Mouse (Mus musculus) neural tube, embryonic 11.5 days (tissue): ENCODE results near the gene Them4. TPM values are rescaled to one million over a fixed set of nuclear protein-coding genes. Genes with fewer than 3 reads are reported as not detected.

Experiments used
- ATAC-seq: fragments of 200-750 bp; cut with Nextera tagmentation; 2 replicates; pipeline ENCODE4 v1.8.0; 2017; ENCODE audit warnings: moderate number of reproducible peaks, mild to moderate bottlenecking, moderate TSS enrichment, moderate library complexity; ENCODE audit not compliant: insufficient read depth, low FRiP score, low TSS enrichment
- DNase-seq: peaks from one replicate; pipeline ENCODE4 v3.0.0-alpha.2; 2015; ENCODE audit warnings: low spot score
- H3K27ac ChIP-seq: fragments of 300-500 bp; sonication (generic); 2 replicates; pipeline ENCODE4 v1.5.1; 2014; ENCODE audit warnings: low read depth, mild to moderate bottlenecking, low read length
- H3K27me3 ChIP-seq: fragments of 300-500 bp; sonication (generic); 2 replicates; pipeline ENCODE4 v1.6.1; 2014; ENCODE audit warnings: mild to moderate bottlenecking, low read length, mixed read lengths; ENCODE audit not compliant: control insufficient read depth, insufficient read depth
- H3K36me3 ChIP-seq: fragments of 300-500 bp; sonication (generic); 2 replicates; pipeline ENCODE4 v1.6.1; 2014; ENCODE audit warnings: mild to moderate bottlenecking, low read length, moderate library complexity, mixed read lengths; ENCODE audit not compliant: control insufficient read depth, insufficient read depth
- H3K4me1 ChIP-seq: fragments of 300-500 bp; sonication (generic); 2 replicates; pipeline ENCODE4 v1.6.1; 2014; ENCODE audit warnings: low read length, mixed read lengths; ENCODE audit not compliant: control insufficient read depth, insufficient read depth
- H3K4me2 ChIP-seq: fragments of 300-500 bp; sonication (generic); 2 replicates; pipeline ENCODE4 v1.6.1; 2014; ENCODE audit warnings: low read depth, mild to moderate bottlenecking, moderate library complexity
- H3K4me3 ChIP-seq: fragments of 300-500 bp; sonication (generic); 2 replicates; pipeline ENCODE4 v1.5.1; 2014; ENCODE audit warnings: low read depth, low read length
- H3K9ac ChIP-seq: fragments of 300-500 bp; sonication (generic); 2 replicates; pipeline ENCODE4 v1.6.1; 2014; ENCODE audit warnings: mild to moderate bottlenecking, low read length
- H3K9me3 ChIP-seq: fragments of 300-500 bp; sonication (generic); 2 replicates; pipeline ENCODE4 v1.6.1; 2016; ENCODE audit warnings: low read length; ENCODE audit not compliant: control insufficient read depth
- WGBS: fragments of 180-500 bp; shearing (Covaris S2); extraction: QIAGEN DNeasy Blood & Tissue Kit; methylation state at CpG from one replicate; pipeline ENCODE4 v1.1.7; 2014; 5-methylcytosine and 5-hydroxymethylcytosine counted together
- polyA plus RNA-seq: library from polyadenylated mRNA; unstranded; fragments of >200 nt; fragmentation: Nextera tagmentation; extraction: Ambion mirVana; gene quantifications from 2 replicates; pipeline ENCODE4 v1.2.1, GENCODE M21; 2014

The Them4 gene
- polyA plus RNA-seq, 1 experiment from 2014 or later, result 14.8 TPM

DNA sequence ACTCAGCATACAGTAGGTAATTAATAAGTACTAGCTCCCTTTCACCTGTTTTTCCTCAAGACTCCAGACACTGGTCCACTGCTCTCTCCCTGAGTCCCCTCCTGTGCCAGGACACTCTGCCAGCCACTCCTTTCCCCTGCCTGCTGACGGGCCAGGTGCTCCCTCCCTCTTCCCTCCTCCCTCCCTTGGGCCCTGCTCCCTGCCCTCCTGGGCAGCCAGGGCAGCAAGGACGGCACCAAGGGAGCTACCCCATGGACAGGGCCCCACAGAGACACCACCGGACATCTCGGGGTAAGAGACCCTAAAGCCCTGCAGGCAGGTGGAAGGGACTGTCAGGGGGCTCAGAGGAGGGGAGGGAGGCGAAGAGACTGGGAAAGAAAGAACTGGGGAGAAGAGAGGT lies 62.8 kb downstream of the Them4 start, which contains the start of gene Rorc:
Gene Rorc (plus strand): TSS at position 154 of the 400 bp plus-strand sequence.
- no peak within 1 kb of the TSS for H3K27ac ChIP-seq
- H3K36me3 ChIP-seq, result no peaks in the 10 kb centered on the region
- H3K9me3 ChIP-seq, result no peaks in the 10 kb centered on the region
- H3K27me3 ChIP-seq, result no peaks in the 10 kb centered on the region
- no peak within 1 kb of the TSS for H3K4me3 ChIP-seq
- 14% methylated on average over 5 of the region's 5 CpGs for WGBS
- H3K4me1 ChIP-seq, result peaks cover 5% of the 10 kb centered on the region
- H3K9ac ChIP-seq, result peak within 1 kb of the TSS; percentile 6; the same call in 1 of the 2 replicates
- no peak for DNase-seq
- no peak for ATAC-seq
- H3K4me2 ChIP-seq, result peak within 1 kb of the TSS; percentile 16; the same call in 1 of the 2 replicates

- H3K27ac ChIP-seq, result no peak overlapping the region
- DNase-seq (no peak), ATAC-seq (peak; percentile 13; the same call in 1 of the 2 replicates)
- H3K4me2 ChIP-seq, result peak overlapping the region; percentile 16; the same call in 1 of the 2 replicates
- H3K4me1 ChIP-seq, result peaks cover 5% of the 10 kb centered on the region
- WGBS, result 2% methylated on average over 10 of the region's 10 CpGs
- no peaks in the 10 kb centered on the region for H3K36me3 ChIP-seq
- no peaks in the 10 kb centered on the region for H3K9me3 ChIP-seq
- no peaks in the 10 kb centered on the region for H3K27me3 ChIP-seq
- no peak overlapping the region for H3K4me3 ChIP-seq
- H3K9ac ChIP-seq, result peak overlapping the region; percentile 6; the same call in 1 of the 2 replicates
Observed at GRCm38 (mm10) chr3:94373090-94373489, 63.2 kb downstream of the Them4 start.

GRCm38 (mm10) chr3:94373597-94374011 lies 63.7 kb downstream of the Them4 start:
- H3K27ac ChIP-seq, result no peak overlapping the region
- peak; percentile 26; the same call in 1 of the 2 replicates for ATAC-seq
- no peak overlapping the region; the same call in 1 of the 2 replicates for H3K9ac ChIP-seq

GRCm38 (mm10) chr3:94374636-94375035 lies 64.7 kb downstream of the Them4 start:
- Histone ChIP-seq H3K4me2 (no peak overlapping the region), H3K4me1 (peaks cover 5% of the 10 kb centered on the region), H3K36me3 (no peaks in the 10 kb centered on the region), H3K4me3 (no peak overlapping the region), H3K9me3 (no peaks in the 10 kb centered on the region), H3K27ac (no peak overlapping the region), H3K9ac (no peak overlapping the region), H3K27me3 (no peaks in the 10 kb centered on the region)
- DNase-seq (no peak), ATAC-seq (no peak)

More at GRCm38 (mm10) chr3:94373597-94374011, 63.7 kb downstream of the Them4 start:
- DNase-seq, result no peak
- peaks cover 5% of the 10 kb centered on the region for H3K4me1 ChIP-seq
- H3K36me3 ChIP-seq, result no peaks in the 10 kb centered on the region
- H3K4me3 ChIP-seq, result no peak overlapping the region
- WGBS, result 4% methylated on average over 5 of the region's 5 CpGs
- H3K4me2 ChIP-seq, result 0 out of 2 replicates have a peak overlapping the region, but pooled peaks have one; percentile 16
- H3K27me3 ChIP-seq, result no peaks in the 10 kb centered on the region
- H3K9me3 ChIP-seq, result no peaks in the 10 kb centered on the region

DNA sequence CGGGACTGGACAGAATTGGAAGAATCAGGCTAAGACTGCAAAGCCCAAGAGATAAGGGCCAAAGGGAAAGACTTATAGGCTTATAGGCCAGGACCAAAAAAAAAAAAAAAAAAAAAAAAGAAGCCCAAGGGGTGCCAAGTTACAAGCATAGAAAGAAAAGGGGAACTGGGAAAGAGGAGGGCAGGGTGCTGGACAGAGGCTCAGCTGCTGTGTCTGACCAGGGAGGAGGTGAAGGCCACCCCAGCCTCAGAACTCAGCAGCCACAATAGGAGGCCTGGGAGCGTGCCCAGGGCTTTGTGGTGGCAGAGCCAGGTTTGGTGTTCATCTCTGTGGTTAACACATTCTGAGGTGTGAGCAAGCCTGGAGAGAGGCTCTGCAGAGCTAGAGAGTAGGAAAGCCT lies 65.3 kb downstream of the Them4 start:
- no peaks in the 10 kb centered on the region for H3K9me3 ChIP-seq
- H3K4me1 ChIP-seq, result peaks cover 5% of the 10 kb centered on the region
- no peak overlapping the region for H3K4me2 ChIP-seq
- no peaks in the 10 kb centered on the region for H3K36me3 ChIP-seq
- no peak overlapping the region for H3K9ac ChIP-seq
- DNase-seq (no peak), ATAC-seq (no peak)
- no peak overlapping the region for H3K4me3 ChIP-seq
- 79% methylated on average over 2 of the region's 2 CpGs for WGBS
- no peak overlapping the region for H3K27ac ChIP-seq
- H3K27me3 ChIP-seq, result no peaks in the 10 kb centered on the region

- no peak overlapping the region for H3K9ac ChIP-seq
- no peaks in the 10 kb centered on the region for H3K27me3 ChIP-seq
- no peak for ATAC-seq
- H3K4me1 ChIP-seq, result peaks cover 5% of the 10 kb centered on the region
- H3K4me2 ChIP-seq, result no peak overlapping the region
- H3K36me3 ChIP-seq, result no peaks in the 10 kb centered on the region
- H3K4me3 ChIP-seq, result no peak overlapping the region
- no peaks in the 10 kb centered on the region for H3K9me3 ChIP-seq
- DNase-seq, result no peak
- H3K27ac ChIP-seq, result no peak overlapping the region
- WGBS, result 63% methylated on average over 5 of the region's 5 CpGs
Observed at GRCm38 (mm10) chr3:94375861-94376260, 66.0 kb downstream of the Them4 start.

DNA sequence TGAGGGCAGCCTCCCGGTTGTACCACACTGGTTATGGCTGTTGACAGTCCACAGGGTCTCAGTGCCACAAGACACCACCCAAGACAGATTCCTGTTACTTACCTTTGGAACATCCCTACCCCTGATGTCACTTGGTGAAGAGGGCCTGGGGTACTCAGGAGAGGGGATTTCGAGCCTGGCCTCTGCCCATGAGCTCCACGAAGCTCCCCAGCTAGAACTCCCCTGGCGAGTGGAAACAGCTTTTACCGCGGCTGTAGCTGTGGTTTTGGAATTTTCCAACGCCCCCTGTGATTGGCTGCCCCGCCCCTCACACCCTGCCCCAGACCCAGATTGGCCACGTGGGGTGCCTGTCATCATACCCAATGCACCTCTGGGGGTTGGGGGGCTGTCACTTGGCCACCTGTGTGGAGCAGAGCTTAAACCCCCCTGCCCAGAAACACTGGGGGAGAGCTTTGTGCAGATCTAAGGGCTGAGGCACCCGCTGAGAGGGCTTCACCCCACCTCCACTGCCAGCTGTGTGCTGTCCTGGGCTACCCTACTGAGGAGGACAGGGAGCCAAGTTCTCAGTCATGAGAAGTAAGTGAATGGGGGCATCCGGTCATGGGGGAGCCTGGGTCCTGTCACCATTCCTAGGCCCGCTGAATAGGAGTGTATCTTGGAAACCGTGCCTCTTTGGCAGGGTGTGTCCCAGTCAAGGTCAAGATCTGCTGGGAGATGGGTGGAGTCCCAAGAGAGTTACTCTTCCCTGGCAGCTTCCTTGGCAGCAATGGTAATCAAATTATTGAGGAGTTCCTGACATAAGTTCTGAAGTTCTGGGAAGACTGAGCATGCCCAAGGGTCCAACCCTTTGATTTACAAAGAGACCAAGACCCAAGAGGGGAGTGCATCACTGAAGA lies 67.4 kb downstream of the Them4 start:
- H3K9me3 ChIP-seq, result no peaks in the 10 kb centered on the region
- no peaks in the 10 kb centered on the region for H3K36me3 ChIP-seq
- no peak overlapping the region for H3K27ac ChIP-seq
- no peak for DNase-seq
- ATAC-seq, result no peak
- no peak overlapping the region for H3K4me3 ChIP-seq
- no peak overlapping the region for H3K9ac ChIP-seq
- H3K27me3 ChIP-seq, result no peaks in the 10 kb centered on the region
- no peak overlapping the region for H3K4me2 ChIP-seq
- 19% methylated on average over 13 of the region's 13 CpGs for WGBS
- peaks cover 5% of the 10 kb centered on the region for H3K4me1 ChIP-seq

GRCm38 (mm10) chr3:94379831-94380510 lies 70.1 kb downstream of the Them4 start:
- H3K4me3 ChIP-seq, result no peak overlapping the region
- no peaks in the 10 kb centered on the region for H3K27me3 ChIP-seq
- H3K9ac ChIP-seq, result no peak overlapping the region
- DNase-seq (no peak), ATAC-seq (no peak)
- no peaks in the 10 kb centered on the region for H3K36me3 ChIP-seq
- H3K4me2 ChIP-seq, result no peak overlapping the region
- no peak overlapping the region for H3K27ac ChIP-seq
- H3K9me3 ChIP-seq, result no peaks in the 10 kb centered on the region
- H3K4me1 ChIP-seq, result no peaks in the 10 kb centered on the region
- 26% methylated on average over 9 of the region's 9 CpGs for WGBS
